In the genomic region with DNA sequence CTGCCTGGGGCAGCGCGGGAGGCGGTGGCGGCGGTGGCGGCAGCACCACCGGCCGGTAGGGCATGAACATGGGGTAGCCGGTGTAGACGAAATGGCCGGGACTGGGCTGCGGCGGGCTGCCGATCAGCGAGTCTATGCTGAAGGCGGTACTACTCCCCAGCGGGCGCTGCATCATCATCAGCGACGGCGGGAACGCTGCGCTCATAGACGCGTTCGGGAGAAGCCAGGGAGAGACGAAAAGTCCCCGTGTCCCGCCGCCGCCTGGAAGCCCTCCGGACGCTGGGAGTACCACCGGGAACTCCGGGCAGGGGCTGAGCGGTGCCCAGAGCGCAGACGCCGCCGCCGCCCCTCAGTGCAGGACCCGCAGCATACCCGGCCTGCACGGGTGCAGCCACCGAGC, we compare ENCODE assay signal across 11 mouse cellular contexts. TPM values are rescaled to one million over a fixed set of nuclear protein-coding genes. Genes with fewer than 3 reads are reported as not detected.
DNase-seq lines count a peak whose midpoint lies in the region; ATAC-seq and TF ChIP-seq lines count a peak whose summit lies in the region.
"Had no signal": no experiment of that assay in that cellular context is flagged by ENCODE, and none has a peak within 500 bp of the region (broad histone marks: within the 10 kb centered on the region; RNA-seq: fewer than 3 reads in every experiment).

No protein-coding gene starts in this region.

- no peak for DNase-seq in heart, adult 9 months (ENCODE audit: low spot score in 2 of 2)
- no peak for DNase-seq in G1E (ENCODE audit: low spot score)
- no peak for DNase-seq in forebrain, postnatal 0 days
- DNase-seq in liver, postnatal 0 days: no peak
- DNase-seq in yolk sac, embryonic 10.5 days (ENCODE audit: low spot score): no peak
- DNase-seq in left cerebral cortex, postnatal 4 days: no peak
- DNase-seq in cerebellum, adult 9-11 months: no peak
- DNase-seq: cerebellum, postnatal 36 days had no signal

- peaks cover 46% of the 10 kb centered on the region for H3K4me1 ChIP-seq in heart, embryonic 15.5 days (replicated peaks)
- H3K4me1 ChIP-seq in G1E (ENCODE audit: insufficient read depth, low read depth, low read length): no peaks in the 10 kb centered on the region
- no peaks in the 10 kb centered on the region for H3K4me1 ChIP-seq in forebrain, postnatal 0 days (ENCODE audit: insufficient read depth)
- peaks cover 11% of the 10 kb centered on the region for H3K4me1 ChIP-seq in liver, postnatal 0 days (ENCODE audit: insufficient read depth)

- TF ChIP-seq CTCF in G1E (IDR thresholded peaks at IDR 0.05; ENCODE audit: low read depth, low read length): no peak
- TF ChIP-seq CTCF in forebrain, postnatal 0 days (IDR thresholded peaks at IDR 0.05; ENCODE audit: low read depth): no peak
- TF ChIP-seq CTCF in liver, postnatal 0 days (IDR thresholded peaks at IDR 0.05; ENCODE audit: low read depth): no peak

- no peaks in the 10 kb centered on the region for H3K9me3 ChIP-seq in heart, embryonic 15.5 days (replicated peaks)
- peaks cover 88% of the 10 kb centered on the region for H3K9me3 ChIP-seq in G1E (replicated peaks)
- H3K9me3 ChIP-seq in forebrain, postnatal 0 days (ENCODE audit: low read length): no peaks in the 10 kb centered on the region
- no peaks in the 10 kb centered on the region for H3K9me3 ChIP-seq in liver, postnatal 0 days (ENCODE audit: low read length)

- no peak overlapping the region for H3K27ac ChIP-seq in heart, embryonic 15.5 days
- no peak overlapping the region for H3K27ac ChIP-seq in forebrain, postnatal 0 days (ENCODE audit: low read depth, low read length)
- H3K27ac ChIP-seq in liver, postnatal 0 days (ENCODE audit: low read depth): no peak overlapping the region
- H3K27ac ChIP-seq: macrophage had no signal

- no peak for TF ChIP-seq EP300 in liver, postnatal 0 days (IDR thresholded peaks at IDR 0.05; ENCODE audit: low read depth)

- under 1% methylated on average over 45 of the region's 45 CpGs for WGBS in heart, embryonic 15.5 days
- 6% methylated on average over 28 of the region's 45 CpGs for WGBS in forebrain, postnatal 0 days
- under 1% methylated on average over 44 of the region's 45 CpGs for WGBS in liver, postnatal 0 days (ENCODE audit: insufficient replicate concordance)

- H3K27me3 ChIP-seq in heart, embryonic 15.5 days: peaks cover 98% of the 10 kb centered on the region
- no peaks in the 10 kb centered on the region for H3K27me3 ChIP-seq in G1E (ENCODE audit: insufficient read depth, low read length)
- peaks cover 85% of the 10 kb centered on the region for H3K27me3 ChIP-seq in forebrain, postnatal 0 days (ENCODE audit: insufficient read depth, low read length)
- H3K27me3 ChIP-seq in liver, postnatal 0 days (ENCODE audit: insufficient read depth, low read length): peaks cover 98% of the 10 kb centered on the region

- peak overlapping the region; percentile 84 for H3K4me2 ChIP-seq in heart, embryonic 15.5 days
- peak overlapping the region; percentile 44 for H3K4me2 ChIP-seq in forebrain, postnatal 0 days (ENCODE audit: low read depth)
- H3K4me2 ChIP-seq in liver, postnatal 0 days (ENCODE audit: low read depth, low read length): peak overlapping the region; percentile 66

- intact Hi-C loops in left cerebral cortex, postnatal 4 days (cut with DNase I): no loop called here

- H3K9ac ChIP-seq in heart, embryonic 15.5 days: peak overlapping the region; percentile 25; the same call in 1 of the 2 replicates
- H3K9ac ChIP-seq in forebrain, postnatal 0 days: no peak overlapping the region
- no peak overlapping the region for H3K9ac ChIP-seq in liver, postnatal 0 days (replicated peaks)

- no peaks in the 10 kb centered on the region for H3K36me3 ChIP-seq in heart, embryonic 15.5 days
- no peaks in the 10 kb centered on the region for H3K36me3 ChIP-seq in G1E (replicated peaks)
- H3K36me3 ChIP-seq in forebrain, postnatal 0 days (ENCODE audit: insufficient read depth): no peaks in the 10 kb centered on the region
- H3K36me3 ChIP-seq in liver, postnatal 0 days (replicated peaks; ENCODE audit: insufficient read depth, low read length): no peaks in the 10 kb centered on the region

- no peak for ATAC-seq in heart, embryonic 15.5 days (replicated peaks; ENCODE audit: insufficient number of reproducible peaks, insufficient read depth, low FRiP score, low read depth)
- ATAC-seq in G1E (ENCODE audit: extremely low read depth, insufficient number of reproducible peaks, low FRiP score, poor library complexity, severe bottlenecking): no peak
- peak; percentile 15; the same call in 1 of the 2 replicates for ATAC-seq in forebrain, postnatal 0 days
- no peak for ATAC-seq in liver, postnatal 0 days

- H3K4me3 ChIP-seq in heart, embryonic 15.5 days: peak overlapping the region; percentile 52
- H3K4me3 ChIP-seq in G1E (ENCODE audit: low read depth, low read length): peak overlapping the region; percentile 25; the same call in 1 of the 2 replicates
- peak overlapping the region; percentile 28 for H3K4me3 ChIP-seq in forebrain, postnatal 0 days (ENCODE audit: low read depth, low read length)
- H3K4me3 ChIP-seq in liver, postnatal 0 days (ENCODE audit: low read depth, low read length): peak overlapping the region; percentile 39

RNA-seq across cellular contexts. Expression of a gene that starts 0.4 kb away (rescaled TPM):
- polyA plus RNA-seq in heart, embryonic 15.5 days (2015; fragmentation: Nextera tagmentation; extraction: Ambion mirVana): 0.11 TPM in 1 of 2 replicates, not detected in the other
- total RNA-seq in G1E (2014; fragmentation: Nextera tagmentation): not detected in 2 replicates
- 0.27 TPM in 1 of 2 replicates, not detected in the other for total RNA-seq in G1E (2017)
- polyA plus RNA-seq in G1E (2012): not detected in 2 replicates
- 9.2 and 14.4 TPM in 2 replicates for total RNA-seq in forebrain, postnatal 0 days (2014; rRNA removed)
- polyA plus RNA-seq in forebrain, postnatal 0 days (2015; fragmentation: Nextera tagmentation; extraction: Ambion mirVana): 9.1 and 21.2 TPM in 2 replicates
- polyA plus RNA-seq in liver, postnatal 0 days (2015; fragmentation: Nextera tagmentation; extraction: Ambion mirVana): 0.52 and 0.57 TPM in 2 replicates
- total RNA-seq in left cerebral cortex, postnatal 4 days (2021): under 1 TPM; 0.28 to 0.95 TPM
- total RNA-seq: MEL had no signal
